Mouse (Mus musculus): Measurements from ENCODE around the gene Pes1. TPM values are rescaled to one million over a fixed set of nuclear protein-coding genes. Genes with fewer than 3 reads are reported as not detected.
"Not testable (repeated sequence)": the region's sequence is repeated elsewhere in the genome, so short reads cannot be mapped to it uniquely, and the experiment has no call there.

Pes1 gene
- total RNA-seq, 2 experiments from 2014 or later = 52.4 to 55.6 TPM

DNA sequence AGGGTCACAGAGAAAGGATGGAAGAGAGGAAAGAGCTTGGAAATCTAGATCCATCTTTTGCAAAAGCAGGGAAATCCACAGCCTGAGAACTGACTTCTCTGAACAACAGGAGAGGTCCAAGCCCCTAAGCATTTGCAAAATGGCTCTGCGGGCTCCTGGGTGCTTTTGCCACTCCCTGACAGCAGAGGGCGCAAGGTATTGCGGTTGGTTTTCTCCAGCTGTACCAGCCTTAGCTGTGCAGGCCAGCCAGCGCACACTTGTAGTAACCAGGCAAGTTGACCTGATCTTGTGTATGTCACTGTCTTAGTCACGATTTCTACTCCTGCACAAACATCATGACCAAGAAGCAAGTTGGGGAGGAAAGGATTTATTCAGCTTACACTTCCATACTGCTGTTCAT lies 37.8 kb downstream of the Pes1 start:
- DNase-seq (ENCODE audit: low spot score in 2 of 2) = peak; percentile 67 to 72

DNA sequence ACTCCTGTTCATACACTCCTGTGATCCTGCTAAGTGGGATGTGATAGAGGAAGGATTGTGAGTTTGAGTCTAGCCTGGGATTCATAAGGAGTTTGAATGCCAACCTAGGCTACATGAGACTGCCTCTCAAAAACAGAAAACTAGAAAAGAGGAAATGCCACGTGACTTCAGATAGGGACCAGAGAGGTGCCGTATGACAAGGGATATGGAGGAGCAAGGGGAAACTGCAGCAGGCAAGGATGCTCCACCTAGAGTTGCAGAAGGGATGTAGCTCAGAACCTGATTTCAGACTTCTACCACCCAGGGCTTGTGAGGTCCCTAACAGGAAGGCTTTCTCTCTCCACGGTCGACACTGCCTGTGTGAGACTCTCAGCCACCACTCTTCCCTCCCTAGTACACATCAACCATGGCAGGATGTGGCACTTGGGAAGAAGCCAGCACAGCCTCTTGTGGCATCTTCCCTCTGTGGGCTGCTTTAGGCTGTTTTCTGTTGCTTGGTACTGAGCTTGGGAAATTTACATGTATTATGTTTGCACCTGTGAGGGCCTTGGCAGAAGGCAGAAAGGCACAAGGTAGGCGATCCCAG lies 41.5 kb downstream of the Pes1 start:
- no peak for DNase-seq (ENCODE audit: low spot score in 2 of 2)

DNA sequence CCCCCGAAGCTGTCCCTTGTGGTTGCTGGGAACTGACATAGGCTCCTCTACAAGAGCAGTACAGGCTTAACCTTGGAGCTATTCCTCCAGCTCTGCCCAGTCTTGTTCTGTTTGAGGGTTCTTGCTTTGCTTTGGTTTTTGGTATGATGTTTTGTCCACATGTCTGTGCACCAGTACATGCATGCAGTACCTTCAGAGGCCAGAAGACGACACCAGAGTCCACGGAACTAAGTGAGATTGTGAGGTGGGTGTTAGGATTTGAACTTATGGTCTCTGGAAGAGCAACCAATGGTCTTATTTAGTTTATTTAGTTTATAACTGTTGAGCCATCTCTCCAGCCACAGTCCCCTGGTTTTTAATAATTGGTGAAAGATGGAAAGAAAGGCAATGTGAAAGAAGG lies 42.7 kb downstream of the Pes1 start:
- no peak for DNase-seq (ENCODE audit: low spot score in 2 of 2)

DNA sequence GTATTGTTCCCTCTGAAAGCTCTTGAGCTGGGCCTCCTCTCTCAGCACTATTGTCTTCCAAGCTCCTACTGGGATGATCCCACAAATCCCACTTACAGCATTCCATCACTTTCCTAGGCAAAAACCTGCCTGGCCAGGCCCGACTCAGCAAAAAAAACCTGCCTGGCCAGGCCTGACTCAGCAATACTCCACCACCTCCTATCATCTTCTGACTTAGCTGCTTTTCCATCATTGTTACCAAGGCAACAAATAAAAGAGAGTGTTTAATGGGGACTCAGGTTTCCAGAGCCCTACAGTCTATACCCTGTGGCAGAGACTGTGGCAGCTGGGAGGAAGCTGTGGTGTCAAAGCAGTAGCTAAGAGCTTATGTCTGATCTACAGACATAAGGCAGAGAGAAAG lies 48.8 kb downstream of the Pes1 start:
- DNase-seq (ENCODE audit: low spot score in 2 of 2) = no peak

DNA sequence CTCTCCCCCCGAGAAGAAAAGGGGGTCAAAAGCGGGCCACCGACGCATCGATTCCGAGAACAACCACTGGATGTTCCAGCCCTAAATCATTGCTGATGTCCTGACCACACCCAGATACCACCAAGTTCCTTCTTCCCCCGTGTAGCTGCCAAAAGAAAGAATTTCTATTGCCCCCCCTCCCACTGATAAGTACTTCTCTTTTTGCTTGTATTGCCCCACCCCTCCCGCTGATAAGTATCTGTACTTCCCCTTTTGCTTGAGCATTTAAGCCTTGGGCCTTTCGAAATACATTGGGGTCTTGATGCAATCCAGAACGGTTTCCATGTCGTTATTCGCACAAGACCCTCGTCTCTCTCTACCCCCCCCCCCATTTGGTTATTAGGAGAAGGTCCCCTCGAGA lies 52.0 kb downstream of the Pes1 start:
- not testable (repeated sequence) for DNase-seq (ENCODE audit: low spot score in 2 of 2)

DNA sequence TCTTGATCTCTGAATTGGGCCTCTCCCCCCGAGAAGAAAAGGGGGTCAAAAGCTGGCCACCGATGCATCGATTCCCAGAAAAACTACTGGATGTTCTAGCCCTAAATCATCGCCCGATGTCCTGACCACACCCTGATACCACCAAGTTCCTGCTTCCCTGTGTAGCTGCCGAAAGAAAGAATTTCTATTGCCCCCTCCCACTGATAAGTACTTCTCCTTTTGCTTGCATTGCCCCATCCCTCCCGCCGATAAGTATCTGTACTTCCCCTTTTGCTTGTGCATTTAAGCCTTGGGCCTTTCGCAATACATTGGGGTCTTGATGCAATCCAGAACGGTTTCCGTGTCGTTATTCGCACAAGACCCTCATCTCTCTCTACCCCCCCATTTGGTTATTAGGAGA lies 58.3 kb downstream of the Pes1 start:
- not testable (repeated sequence) for DNase-seq (ENCODE audit: low spot score in 2 of 2)

DNA sequence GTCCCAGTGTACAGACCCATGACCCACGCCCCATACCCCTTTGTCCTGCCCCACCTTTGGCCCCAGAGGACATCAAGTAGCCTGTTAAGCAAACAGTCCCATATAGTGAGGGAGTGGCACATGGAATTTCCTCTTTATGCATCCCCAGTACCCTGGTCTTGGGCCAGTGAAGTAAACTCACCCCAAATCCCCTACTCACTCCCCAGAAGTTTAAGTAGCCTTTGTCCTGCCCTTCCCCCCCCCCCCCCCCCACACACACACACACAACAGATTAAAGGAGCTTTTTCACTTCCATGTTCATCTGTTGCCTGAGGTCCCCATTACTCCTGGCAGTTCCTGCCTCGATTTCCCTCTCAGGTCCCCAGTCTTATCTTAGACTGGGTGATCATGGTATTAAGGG lies 59.5 kb downstream of the Pes1 start:
- DNase-seq (ENCODE audit: low spot score in 2 of 2) = no peak

DNA sequence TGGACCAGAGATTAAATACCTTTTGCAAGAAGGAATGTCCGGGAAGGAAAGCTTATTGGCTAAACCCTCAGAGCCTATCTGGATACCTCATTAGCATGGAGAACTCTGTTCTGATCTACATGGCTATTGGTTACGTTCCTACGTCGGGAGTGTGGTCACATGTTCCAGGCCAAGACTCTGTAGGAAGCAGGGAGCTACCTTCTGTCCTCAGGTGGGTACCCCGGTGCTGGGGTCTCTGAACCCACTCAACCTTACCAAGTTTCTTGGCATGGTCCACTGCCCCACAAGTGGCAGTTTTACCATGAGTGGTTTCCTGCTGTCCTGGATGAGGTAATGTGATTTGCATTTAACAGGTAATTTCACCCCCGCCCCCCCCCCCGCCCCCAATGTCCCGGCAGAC lies 63.3 kb downstream of the Pes1 start:
- DNase-seq (ENCODE audit: low spot score in 2 of 2) = no peak

DNA sequence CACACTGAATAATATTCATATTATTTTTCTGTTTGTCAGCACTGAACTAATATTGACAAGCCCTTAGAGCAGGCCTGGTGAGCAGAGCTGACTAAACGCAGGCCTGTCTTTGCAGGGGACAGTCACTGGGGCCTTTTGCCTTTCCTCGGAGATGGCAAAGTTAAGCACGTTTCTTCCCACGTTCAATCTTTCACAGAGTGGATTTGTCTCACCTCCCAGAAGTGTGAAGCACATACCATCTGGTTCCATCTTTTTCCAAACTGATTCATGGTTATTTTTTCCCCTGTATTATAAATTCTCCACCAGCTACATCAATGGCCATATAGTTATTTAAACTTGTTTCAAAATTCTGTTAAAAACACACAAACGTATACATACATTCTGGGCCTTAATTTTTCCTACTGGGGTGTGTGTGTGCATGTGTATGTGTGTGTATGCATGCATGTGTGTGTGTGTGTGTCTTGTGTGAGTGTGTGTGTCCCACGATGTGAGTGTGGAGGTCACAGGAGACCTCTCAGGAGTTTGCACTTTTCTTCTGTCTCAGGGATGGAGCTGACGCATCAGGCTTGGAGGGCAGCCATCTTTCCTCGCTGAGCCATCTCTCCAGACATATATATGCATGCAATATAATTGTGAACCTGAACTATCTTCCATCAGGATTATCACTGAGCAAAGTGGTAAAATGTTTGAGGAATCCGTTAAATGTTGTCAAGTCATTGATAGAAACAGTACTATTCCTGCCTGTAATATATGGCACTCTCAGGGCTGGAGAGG lies 64.0 kb downstream of the Pes1 start:
- DNase-seq (ENCODE audit: low spot score in 2 of 2) = no peak

DNA sequence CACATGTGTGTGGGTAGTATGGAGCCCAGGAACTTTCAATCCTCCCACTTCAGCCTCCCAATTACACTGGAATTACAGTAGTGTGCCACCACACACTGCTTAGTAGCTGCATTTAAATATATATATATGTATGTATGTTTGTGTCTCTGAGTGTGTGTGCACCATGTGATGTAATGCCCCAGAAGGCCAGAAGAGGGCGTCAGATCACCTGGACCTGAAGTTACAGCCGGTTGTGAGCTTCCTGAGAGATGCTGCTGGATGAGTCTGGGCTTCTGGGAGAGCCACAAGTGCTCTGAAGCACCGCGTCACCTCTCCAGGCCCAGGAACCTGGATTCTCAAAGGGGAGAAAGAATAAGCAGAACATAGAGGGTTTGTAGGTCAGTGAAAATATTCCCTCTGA lies 65.6 kb downstream of the Pes1 start:
- no peak for DNase-seq (ENCODE audit: low spot score in 2 of 2)

Other genes with a start within 250 kb of the Pes1 start
- gene Osbp2, start 100.1 kb upstream of the Pes1 start, total RNA-seq (2021) = 1 to 10 TPM; 2.9 to 6.6 TPM
- under 1 TPM; 0.53 to 0.74 TPM for gene 4921536K21Rik, start 68.9 kb upstream of the Pes1 start, total RNA-seq (2021)
- gene Dusp18, start 68.7 kb upstream of the Pes1 start, total RNA-seq (2021) = 1 to 10 TPM; 3.5 to 5.2 TPM
- gene Slc35e4, start 49.3 kb upstream of the Pes1 start, total RNA-seq (2021) = 1 to 10 TPM; 4.2 to 8.5 TPM
- 100 to 1,000 TPM; 113 to 133 TPM for gene Tcn2, start 31.8 kb upstream of the Pes1 start, total RNA-seq (2021)
- not detected for gene 4930556J24Rik, start 12.8 kb downstream of the Pes1 start, total RNA-seq (2021)
- gene Gal3st1, start 19.7 kb downstream of the Pes1 start, total RNA-seq (2021) = not detected
- 1 to 10 TPM; 5.6 to 6.5 TPM for gene Sec14l4, start 67.5 kb downstream of the Pes1 start, total RNA-seq (2021)
- not detected for gene Sec14l3, start 100.9 kb downstream of the Pes1 start, total RNA-seq (2021)
- gene Mtfp1, start 131.5 kb downstream of the Pes1 start, total RNA-seq (2021) = 10 to 100 TPM; 23.5 to 30.9 TPM
- gene Sec14l2, start 159.4 kb downstream of the Pes1 start, total RNA-seq (2021) = 1 to 10 TPM; 1.5 to 1.7 TPM
- gene Rnf215, start 171.2 kb downstream of the Pes1 start, total RNA-seq (2021) = 10 to 100 TPM; 22.7 to 23.7 TPM
- gene Ccdc157, start 196.3 kb downstream of the Pes1 start, total RNA-seq (2021) = 10 to 100 TPM; 10.8 to 12.5 TPM
- gene Sf3a1, start 196.4 kb downstream of the Pes1 start, total RNA-seq (2021) = 10 to 100 TPM; 50.3 to 59.9 TPM
- gene Tbc1d10a, start 222.8 kb downstream of the Pes1 start, total RNA-seq (2021) = 10 to 100 TPM; 14.8 to 23.3 TPM